ENCODE assay signal across 23 mouse cellular contexts in genomic region chr5:137986351-137986750, GRCm38 (mm10). TPM values are rescaled to one million over a fixed set of nuclear protein-coding genes. Genes with fewer than 3 reads are reported as not detected.
"Had no signal": no experiment of that assay in that cellular context is flagged by ENCODE, and none has a peak within 500 bp of the region (broad histone marks: within the 10 kb centered on the region; RNA-seq: fewer than 3 reads in every experiment).

No protein-coding gene starts in this region.

- DNase-seq: retina, postnatal 1 day; right cerebral cortex, adult 18-20 months; right cerebral cortex, postnatal 14 days; right cerebral cortex, postnatal 25 days; right cerebral cortex, postnatal 4 days; spleen, adult 18-20 months; thymus, adult 18-20 months; thymus, adult 2 months; thymus, postnatal 14 days; thymus, postnatal 25 days; thymus, postnatal 36 days; thymus, postnatal 4 days had no signal

- H3K9ac ChIP-seq: neural tube, embryonic 15.5 days; stomach, embryonic 15.5 days had no signal

- H3K4me2 ChIP-seq: neural tube, embryonic 15.5 days; stomach, embryonic 15.5 days had no signal

- H3K9me3 ChIP-seq: neural tube, embryonic 15.5 days; stomach, embryonic 15.5 days had no signal

- H3K36me3 ChIP-seq: neural tube, embryonic 15.5 days; stomach, embryonic 15.5 days had no signal

- H3K27me3 ChIP-seq: neural tube, embryonic 15.5 days; stomach, embryonic 15.5 days had no signal

- H3K4me1 ChIP-seq: neural tube, embryonic 15.5 days; stomach, embryonic 15.5 days had no signal

- H3K4me3 ChIP-seq: neural tube, embryonic 15.5 days; stomach, embryonic 15.5 days had no signal

- H3K27ac ChIP-seq: neural tube, embryonic 15.5 days; stomach, embryonic 15.5 days; stomach, postnatal 0 days had no signal

RNA-seq across cellular contexts. Expression of gene Azgp1, which starts 5.0 kb away (rescaled TPM):
- total RNA-seq: neutrophil, adult 5-6 weeks had no signal
- polyA plus RNA-seq: neural tube, embryonic 14.5 days; neural tube, embryonic 15.5 days; small intestine, adult 2 months; spleen, adult 2 months; stomach, embryonic 14.5 days; thymus, adult 2 months had no signal

RNA-seq across cellular contexts. Expression of gene Gjc3, which starts 23.5 kb away (rescaled TPM):
- total RNA-seq: neutrophil, adult 5-6 weeks had no signal
- polyA plus RNA-seq: thymus, postnatal 0 days had no signal

RNA-seq across cellular contexts. Expression of gene Smok3a, which starts 34.7 kb away (rescaled TPM):
- total RNA-seq: neutrophil, adult 5-6 weeks had no signal
- polyA plus RNA-seq: neural tube, embryonic 14.5 days; neural tube, embryonic 15.5 days; small intestine, adult 2 months; spleen, adult 2 months; stomach, embryonic 14.5 days; stomach, embryonic 15.5 days; stomach, embryonic 16.5 days; stomach, postnatal 0 days; thymus, adult 2 months; thymus, postnatal 0 days; urinary bladder, adult 2 months had no signal

RNA-seq across cellular contexts. Expression of gene Smok3b, which starts 34.9 kb away (rescaled TPM):
- total RNA-seq: neutrophil, adult 5-6 weeks had no signal
- polyA plus RNA-seq: neural tube, embryonic 14.5 days; neural tube, embryonic 15.5 days; small intestine, adult 2 months; spleen, adult 2 months; stomach, embryonic 14.5 days; stomach, embryonic 15.5 days; stomach, embryonic 16.5 days; stomach, postnatal 0 days; thymus, adult 2 months; thymus, postnatal 0 days; urinary bladder, adult 2 months had no signal
